Mouse (Mus musculus): ENCODE measurements around the gene Zbtb16. TPM values are rescaled to one million over a fixed set of nuclear protein-coding genes. Genes with fewer than 3 reads are reported as not detected.

Zbtb16 gene
- polyA plus RNA-seq, 1 experiment from 2014 or later = 5.3 TPM

GRCm38 (mm10) chr9:48821431-48821830, 14.6 kb downstream of the Zbtb16 start:
- Histone ChIP-seq H3K9me3 (ENCODE audit: control insufficient read depth, low read length) (no peaks in the 10 kb centered on the region), H3K4me2 (replicated peaks) (no peak overlapping the region), H3K9ac (no peak overlapping the region), H3K27me3 (ENCODE audit: control insufficient read depth, insufficient read depth, low read length) (no peaks in the 10 kb centered on the region), H3K36me3 (replicated peaks; ENCODE audit: control insufficient read depth, insufficient read depth) (no peaks in the 10 kb centered on the region), H3K4me3 (replicated peaks; ENCODE audit: low read length) (no peak overlapping the region), H3K4me1 (replicated peaks; ENCODE audit: control insufficient read depth, insufficient read depth, low read length) (peaks cover 9% of the 10 kb centered on the region), H3K27ac (no peak overlapping the region)
- no peak for ATAC-seq (ENCODE audit: low FRiP score)
- DNase-seq (ENCODE audit: low spot score) = no peak
- 89% methylated on average over 9 of the region's 9 CpGs for WGBS

- Histone ChIP-seq H3K27me3 (ENCODE audit: control insufficient read depth, insufficient read depth, low read length) (no peaks in the 10 kb centered on the region), H3K4me1 (replicated peaks; ENCODE audit: control insufficient read depth, insufficient read depth, low read length) (peaks cover 9% of the 10 kb centered on the region), H3K27ac (no peak overlapping the region), H3K4me2 (replicated peaks) (no peak overlapping the region), H3K4me3 (replicated peaks; ENCODE audit: low read length) (no peak overlapping the region), H3K9me3 (ENCODE audit: control insufficient read depth, low read length) (no peaks in the 10 kb centered on the region), H3K9ac (no peak overlapping the region), H3K36me3 (replicated peaks; ENCODE audit: control insufficient read depth, insufficient read depth) (no peaks in the 10 kb centered on the region)
- ATAC-seq (ENCODE audit: low FRiP score) = no peak
- no peak for DNase-seq (ENCODE audit: low spot score)
- 44% methylated on average over 3 of the region's 3 CpGs for WGBS
Measured at GRCm38 (mm10) chr9:48820791-48821190, 15.2 kb downstream of the Zbtb16 start.

- ATAC-seq (ENCODE audit: low FRiP score) (no peak), DNase-seq (ENCODE audit: low spot score) (no peak)
- Histone ChIP-seq H3K4me1 (replicated peaks; ENCODE audit: control insufficient read depth, insufficient read depth, low read length) (peaks cover 9% of the 10 kb centered on the region), H3K36me3 (replicated peaks; ENCODE audit: control insufficient read depth, insufficient read depth) (no peaks in the 10 kb centered on the region), H3K27ac (no peak overlapping the region), H3K4me2 (replicated peaks) (no peak overlapping the region), H3K9ac (no peak overlapping the region), H3K27me3 (ENCODE audit: control insufficient read depth, insufficient read depth, low read length) (no peaks in the 10 kb centered on the region), H3K4me3 (replicated peaks; ENCODE audit: low read length) (no peak overlapping the region), H3K9me3 (ENCODE audit: control insufficient read depth, low read length) (no peaks in the 10 kb centered on the region)
- WGBS = 93% methylated on average over 10 of the region's 10 CpGs
Measured at GRCm38 (mm10) chr9:48819695-48820094, 16.3 kb downstream of the Zbtb16 start.

- no peak for DNase-seq (ENCODE audit: low spot score)
- Histone ChIP-seq H3K36me3 (replicated peaks; ENCODE audit: control insufficient read depth, insufficient read depth) (no peaks in the 10 kb centered on the region), H3K4me1 (replicated peaks; ENCODE audit: control insufficient read depth, insufficient read depth, low read length) (peaks cover 9% of the 10 kb centered on the region), H3K27me3 (ENCODE audit: control insufficient read depth, insufficient read depth, low read length) (no peaks in the 10 kb centered on the region), H3K4me3 (replicated peaks; ENCODE audit: low read length) (no peak overlapping the region), H3K9ac (no peak overlapping the region), H3K27ac (no peak overlapping the region), H3K9me3 (ENCODE audit: control insufficient read depth, low read length) (no peaks in the 10 kb centered on the region), H3K4me2 (replicated peaks) (no peak overlapping the region)
- ATAC-seq (ENCODE audit: low FRiP score) = no peak
- 85% methylated on average over 3 of the region's 3 CpGs for WGBS
Measured at GRCm38 (mm10) chr9:48819137-48819536, 16.9 kb downstream of the Zbtb16 start.

GRCm38 (mm10) chr9:48817907-48818306, 18.1 kb downstream of the Zbtb16 start:
- Histone ChIP-seq H3K9me3 (ENCODE audit: control insufficient read depth, low read length) (no peaks in the 10 kb centered on the region), H3K27me3 (ENCODE audit: control insufficient read depth, insufficient read depth, low read length) (no peaks in the 10 kb centered on the region), H3K4me2 (replicated peaks) (no peak overlapping the region), H3K4me3 (replicated peaks; ENCODE audit: low read length) (no peak overlapping the region), H3K27ac (no peak overlapping the region), H3K9ac (no peak overlapping the region), H3K4me1 (replicated peaks; ENCODE audit: control insufficient read depth, insufficient read depth, low read length) (peaks cover 4% of the 10 kb centered on the region), H3K36me3 (replicated peaks; ENCODE audit: control insufficient read depth, insufficient read depth) (no peaks in the 10 kb centered on the region)
- DNase-seq (ENCODE audit: low spot score) (no peak), ATAC-seq (ENCODE audit: low FRiP score) (no peak)
- 85% methylated on average over 4 of the region's 4 CpGs for WGBS

- no peak for DNase-seq (ENCODE audit: low spot score)
- Histone ChIP-seq H3K27me3 (ENCODE audit: control insufficient read depth, insufficient read depth, low read length) (no peaks in the 10 kb centered on the region), H3K36me3 (replicated peaks; ENCODE audit: control insufficient read depth, insufficient read depth) (no peaks in the 10 kb centered on the region), H3K4me3 (replicated peaks; ENCODE audit: low read length) (no peak overlapping the region), H3K9me3 (ENCODE audit: control insufficient read depth, low read length) (no peaks in the 10 kb centered on the region), H3K4me1 (replicated peaks; ENCODE audit: control insufficient read depth, insufficient read depth, low read length) (no peaks in the 10 kb centered on the region; the same call in none of the 2 replicates), H3K9ac (no peak overlapping the region), H3K4me2 (replicated peaks) (no peak overlapping the region), H3K27ac (no peak overlapping the region)
- WGBS = 91% methylated on average over 7 of the region's 7 CpGs
- no peak for ATAC-seq (ENCODE audit: low FRiP score)
Measured at GRCm38 (mm10) chr9:48817399-48817793, 18.6 kb downstream of the Zbtb16 start.

GRCm38 (mm10) chr9:48816678-48817398, 19.2 kb downstream of the Zbtb16 start:
- DNase-seq (ENCODE audit: low spot score) (no peak), ATAC-seq (ENCODE audit: low FRiP score) (no peak)
- no peaks in the 10 kb centered on the region for H3K36me3 ChIP-seq (replicated peaks; ENCODE audit: control insufficient read depth, insufficient read depth)
- H3K27ac ChIP-seq = no peak overlapping the region
- 59% methylated on average over 10 of the region's 10 CpGs for WGBS
- no peaks in the 10 kb centered on the region for H3K27me3 ChIP-seq (ENCODE audit: control insufficient read depth, insufficient read depth, low read length)
- no peak overlapping the region for H3K4me3 ChIP-seq (replicated peaks; ENCODE audit: low read length)
- H3K9ac ChIP-seq = no peak overlapping the region
- H3K4me1 ChIP-seq (replicated peaks; ENCODE audit: control insufficient read depth, insufficient read depth, low read length) = no peaks in the 10 kb centered on the region; the same call in none of the 2 replicates
- H3K4me2 ChIP-seq (replicated peaks) = no peak overlapping the region
- H3K9me3 ChIP-seq (ENCODE audit: control insufficient read depth, low read length) = no peaks in the 10 kb centered on the region

- H3K9me3 ChIP-seq (ENCODE audit: control insufficient read depth, low read length) = no peaks in the 10 kb centered on the region
- no peaks in the 10 kb centered on the region for H3K27me3 ChIP-seq (ENCODE audit: control insufficient read depth, insufficient read depth, low read length)
- H3K27ac ChIP-seq = no peak overlapping the region
- DNase-seq (ENCODE audit: low spot score) (no peak), ATAC-seq (ENCODE audit: low FRiP score) (no peak)
- no peak overlapping the region for H3K4me3 ChIP-seq (replicated peaks; ENCODE audit: low read length)
- H3K4me1 ChIP-seq (replicated peaks; ENCODE audit: control insufficient read depth, insufficient read depth, low read length) = no peaks in the 10 kb centered on the region; the same call in none of the 2 replicates
- no peak overlapping the region for H3K4me2 ChIP-seq (replicated peaks)
- H3K36me3 ChIP-seq (replicated peaks; ENCODE audit: control insufficient read depth, insufficient read depth) = no peaks in the 10 kb centered on the region
- 97% methylated on average over 9 of the region's 9 CpGs for WGBS
- no peak overlapping the region for H3K9ac ChIP-seq
Measured at GRCm38 (mm10) chr9:48816157-48816556, 19.9 kb downstream of the Zbtb16 start.

- no peaks in the 10 kb centered on the region for H3K9me3 ChIP-seq (ENCODE audit: control insufficient read depth, low read length)
- H3K4me3 ChIP-seq (replicated peaks; ENCODE audit: low read length) = no peak overlapping the region
- no peak for DNase-seq (ENCODE audit: low spot score)
- no peak for ATAC-seq (ENCODE audit: low FRiP score)
- WGBS = 88% methylated on average over 12 of the region's 12 CpGs
- H3K4me1 ChIP-seq (replicated peaks; ENCODE audit: control insufficient read depth, insufficient read depth, low read length) = no peaks in the 10 kb centered on the region; the same call in none of the 2 replicates
- no peaks in the 10 kb centered on the region for H3K36me3 ChIP-seq (replicated peaks; ENCODE audit: control insufficient read depth, insufficient read depth)
- H3K27ac ChIP-seq = no peak overlapping the region
- no peaks in the 10 kb centered on the region for H3K27me3 ChIP-seq (ENCODE audit: control insufficient read depth, insufficient read depth, low read length)
- H3K4me2 ChIP-seq (replicated peaks) = no peak overlapping the region
- H3K9ac ChIP-seq = no peak overlapping the region
Measured at GRCm38 (mm10) chr9:48814881-48815495, 21.0 kb downstream of the Zbtb16 start.
